Mouse (Mus musculus) bone marrow macrophage, adult 2 months (primary cell): ENCODE data around the gene Samd1.

Source experiments
- CTCF ChIP-seq: IDR thresholded peaks from 2 replicates; pipeline ENCODE4 v1.5.1; 2012; ENCODE audit warnings: low read depth, mild to moderate bottlenecking, low read length, moderate library complexity
- POLR2A ChIP-seq: IDR thresholded peaks from 2 replicates; pipeline ENCODE4 v1.6.1; 2012; ENCODE audit warnings: mild to moderate bottlenecking, low read depth, low read length, borderline replicate concordance

DNA sequence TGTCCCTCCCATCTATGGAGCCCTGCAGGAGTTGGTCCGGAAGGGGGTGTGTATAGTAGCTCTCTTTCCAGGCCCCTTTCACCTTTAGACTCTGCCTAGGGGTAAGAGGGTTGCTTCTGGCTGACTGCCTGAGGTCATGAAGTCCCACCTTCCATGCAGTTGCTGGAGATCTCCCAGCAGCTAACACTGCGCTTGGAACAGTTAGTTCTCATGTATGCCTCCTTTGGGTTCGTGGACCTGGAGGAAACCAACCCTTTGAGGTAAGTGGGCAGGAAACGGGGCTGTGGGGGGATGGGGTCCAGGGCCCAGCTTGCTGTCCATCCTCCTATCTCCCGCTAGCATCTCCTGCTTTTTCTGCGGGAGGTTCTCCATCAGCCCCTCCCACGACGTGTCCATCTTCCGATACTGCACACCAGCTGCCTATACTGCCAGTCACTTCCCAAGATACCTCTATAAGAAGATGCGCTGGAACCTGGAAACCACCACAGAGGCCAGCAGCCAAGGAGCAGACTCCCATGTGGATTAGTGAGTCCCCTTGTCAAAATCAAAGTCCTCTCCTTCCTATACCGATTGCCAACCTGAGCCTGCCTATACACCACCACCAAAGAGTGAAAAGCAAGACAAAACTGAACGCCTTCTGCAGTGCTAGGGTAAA lies 5.6 kb downstream of the Samd1 start:
- no peak for TF ChIP-seq POLR2A
- no peak for TF ChIP-seq CTCF
